Mouse (Mus musculus): ENCODE measurements around the gene Exo5. TPM values are rescaled to one million over a fixed set of nuclear protein-coding genes. Genes with fewer than 3 reads are reported as not detected.

Gene Exo5
- total and polyA plus RNA-seq, 2 experiments from 2014 or later: 15.6 to 18.7 TPM

DNA sequence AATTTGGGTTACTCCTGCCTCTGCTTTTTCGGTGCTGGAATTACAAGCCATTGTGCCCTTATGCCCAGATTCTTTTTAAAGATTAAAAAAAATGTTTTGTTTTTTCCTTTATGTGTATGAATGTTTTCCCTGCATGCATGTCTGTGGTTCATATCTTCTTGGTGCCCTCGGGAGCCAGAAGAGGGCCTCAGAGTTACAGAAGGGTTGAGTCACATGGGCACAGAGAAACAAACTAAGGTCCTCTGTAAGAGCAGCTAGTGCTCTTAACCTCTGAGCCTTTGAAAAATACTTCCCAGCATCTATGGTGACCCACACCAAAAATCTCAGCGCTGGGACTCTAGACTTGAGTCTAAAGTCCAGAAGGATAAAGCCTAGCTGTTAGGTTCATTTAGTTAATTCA lies 569 bp upstream of the Exo5 start:
- DNase-seq (peak; percentile 60), ATAC-seq (peak; percentile 60)
- peak; percentile 36; the same call in 1 of the 2 replicates for TF ChIP-seq CTCF (IDR thresholded peaks at IDR 0.05; ENCODE audit: low read depth)
- Histone ChIP-seq H3K27me3 (ENCODE audit: insufficient read depth, low read length) (no peaks in the 10 kb centered on the region), H3K27ac (ENCODE audit: low read depth, low read length) (peak overlapping the region; percentile 94), H3K9me3 (ENCODE audit: low read length) (peaks cover 17% of the 10 kb centered on the region; the same call in 1 of the 2 replicates), H3K4me3 (ENCODE audit: low read depth, low read length) (peak overlapping the region; percentile 61), H3K4me1 (ENCODE audit: insufficient read depth) (no peaks in the 10 kb centered on the region), H3K36me3 (ENCODE audit: insufficient read depth) (peaks cover 19% of the 10 kb centered on the region), H3K9ac (peak overlapping the region; percentile 87), H3K4me2 (ENCODE audit: low read depth) (peak overlapping the region; percentile 76)
- WGBS: 19% methylated on average over 3 of the region's 3 CpGs

DNA sequence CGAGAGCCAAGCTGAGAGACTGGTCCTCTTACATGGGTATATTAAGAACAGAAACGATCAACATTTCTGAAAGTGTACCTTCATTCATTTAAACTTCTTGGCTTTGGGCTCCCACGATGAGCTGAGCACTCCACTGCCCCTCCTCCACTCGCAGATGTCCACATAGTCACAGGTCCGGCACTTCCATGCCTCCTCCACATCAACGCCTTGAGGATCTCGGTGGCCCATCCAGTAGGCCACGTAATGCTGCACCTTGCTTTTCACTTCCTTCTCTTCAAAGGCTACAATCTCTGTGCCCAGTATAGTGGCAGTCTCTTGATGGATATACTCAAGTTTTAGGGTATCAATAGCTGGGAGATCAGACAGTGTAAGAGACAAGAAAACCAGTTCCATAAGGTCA lies 3.4 kb downstream of the Exo5 start:
- Histone ChIP-seq H3K4me3 (ENCODE audit: low read depth, low read length) (no peak overlapping the region), H3K4me1 (ENCODE audit: insufficient read depth) (no peaks in the 10 kb centered on the region), H3K36me3 (ENCODE audit: insufficient read depth) (peaks cover 27% of the 10 kb centered on the region), H3K4me2 (ENCODE audit: low read depth) (no peak overlapping the region), H3K9ac (no peak overlapping the region), H3K27ac (ENCODE audit: low read depth, low read length) (no peak overlapping the region), H3K9me3 (ENCODE audit: low read length) (peaks cover 23% of the 10 kb centered on the region; the same call in 1 of the 2 replicates), H3K27me3 (ENCODE audit: insufficient read depth, low read length) (no peaks in the 10 kb centered on the region)
- ATAC-seq: no peak
- 97% methylated on average over 8 of the region's 8 CpGs for WGBS
- no peak for DNase-seq
- TF ChIP-seq CTCF (IDR thresholded peaks at IDR 0.05; ENCODE audit: low read depth): no peak

DNA sequence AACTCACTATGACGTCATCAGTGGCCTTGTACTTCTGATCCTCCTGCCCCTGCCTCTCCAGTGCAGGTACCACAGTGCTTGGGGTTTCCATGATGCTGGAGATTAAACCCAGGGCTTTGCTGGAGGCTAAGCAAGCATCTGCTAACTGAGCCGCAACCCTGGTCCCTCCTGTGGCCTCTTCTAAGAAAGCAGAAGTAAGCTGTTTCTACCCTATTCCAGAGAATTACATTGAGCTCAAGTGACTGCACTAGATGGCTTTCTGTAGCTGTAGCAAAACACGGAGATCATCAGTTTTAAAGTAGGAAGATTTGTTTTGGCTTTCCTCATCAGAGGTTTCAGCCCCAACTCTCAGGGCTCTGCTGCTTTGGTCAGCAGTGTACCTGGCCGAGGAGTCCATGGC lies 10.3 kb downstream of the Exo5 start:
- Histone ChIP-seq H3K27ac (ENCODE audit: low read depth, low read length) (no peak overlapping the region), H3K27me3 (ENCODE audit: insufficient read depth, low read length) (no peaks in the 10 kb centered on the region), H3K4me2 (ENCODE audit: low read depth) (no peak overlapping the region), H3K36me3 (ENCODE audit: insufficient read depth) (no peaks in the 10 kb centered on the region), H3K9ac (no peak overlapping the region), H3K4me1 (ENCODE audit: insufficient read depth) (no peaks in the 10 kb centered on the region), H3K4me3 (ENCODE audit: low read depth, low read length) (no peak overlapping the region), H3K9me3 (ENCODE audit: low read length) (no peaks in the 10 kb centered on the region)
- 71% methylated on average over 4 of the region's 4 CpGs for WGBS
- ATAC-seq (no peak), DNase-seq (no peak)
- TF ChIP-seq CTCF (IDR thresholded peaks at IDR 0.05; ENCODE audit: low read depth): no peak

DNA sequence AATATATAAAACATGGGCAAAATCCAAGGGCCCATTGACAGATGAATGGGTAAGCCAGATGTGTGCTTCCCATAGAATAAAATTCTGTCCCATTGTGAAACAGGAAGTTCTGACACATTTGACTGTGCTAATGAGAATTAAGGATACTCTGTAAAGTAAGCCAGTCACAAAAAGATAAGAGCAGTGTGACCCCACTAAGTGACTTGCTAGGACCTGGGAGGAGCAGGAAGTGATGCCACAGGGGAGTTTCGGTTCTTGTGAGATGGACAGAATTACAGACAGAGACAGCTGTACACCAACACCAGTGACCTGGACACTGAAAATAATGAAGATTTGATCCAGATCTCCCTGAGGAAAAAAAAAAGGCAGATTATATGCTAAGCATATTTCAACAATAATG lies 11.0 kb downstream of the Exo5 start:
- no peaks in the 10 kb centered on the region for H3K9me3 ChIP-seq (ENCODE audit: low read length)
- 78% methylated on average over 1 of the region's 1 CpGs for WGBS
- no peak overlapping the region for H3K27ac ChIP-seq (ENCODE audit: low read depth, low read length)
- TF ChIP-seq CTCF (IDR thresholded peaks at IDR 0.05; ENCODE audit: low read depth): no peak
- no peak overlapping the region for H3K4me3 ChIP-seq (ENCODE audit: low read depth, low read length)
- DNase-seq (no peak), ATAC-seq (no peak)
- no peaks in the 10 kb centered on the region for H3K4me1 ChIP-seq (ENCODE audit: insufficient read depth)
- H3K36me3 ChIP-seq (ENCODE audit: insufficient read depth): no peaks in the 10 kb centered on the region
- H3K4me2 ChIP-seq (ENCODE audit: low read depth): no peak overlapping the region
- H3K27me3 ChIP-seq (ENCODE audit: insufficient read depth, low read length): no peaks in the 10 kb centered on the region
- H3K9ac ChIP-seq: no peak overlapping the region

DNA sequence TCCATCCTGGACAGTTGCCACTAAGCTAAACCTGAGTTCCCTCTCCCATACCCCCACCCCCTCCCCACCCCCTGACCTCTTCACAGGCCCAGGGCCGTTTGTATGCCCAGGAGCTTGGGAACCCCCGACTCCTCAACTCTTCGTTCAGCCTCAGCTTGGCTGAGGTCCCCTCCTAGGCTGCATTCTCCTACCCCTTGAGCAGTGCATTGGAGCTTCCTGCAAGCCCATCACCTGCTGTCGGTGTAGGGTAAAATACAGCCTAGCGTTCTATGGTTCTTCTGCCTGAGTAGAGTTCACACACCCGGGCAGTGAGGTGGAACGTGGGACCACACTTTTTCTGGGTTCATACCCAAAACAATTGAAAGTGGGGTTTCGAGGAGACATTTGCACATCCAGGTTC lies 11.4 kb downstream of the Exo5 start:
- no peak overlapping the region for H3K4me2 ChIP-seq (ENCODE audit: low read depth)
- no peak for TF ChIP-seq CTCF (IDR thresholded peaks at IDR 0.05; ENCODE audit: low read depth)
- no peaks in the 10 kb centered on the region for H3K27me3 ChIP-seq (ENCODE audit: insufficient read depth, low read length)
- no peaks in the 10 kb centered on the region for H3K4me1 ChIP-seq (ENCODE audit: insufficient read depth)
- no peak for DNase-seq
- ATAC-seq: no peak
- no peaks in the 10 kb centered on the region for H3K36me3 ChIP-seq (ENCODE audit: insufficient read depth)
- 72% methylated on average over 8 of the region's 8 CpGs for WGBS
- H3K27ac ChIP-seq (ENCODE audit: low read depth, low read length): no peak overlapping the region
- no peaks in the 10 kb centered on the region for H3K9me3 ChIP-seq (ENCODE audit: low read length)
- no peak overlapping the region for H3K9ac ChIP-seq
- H3K4me3 ChIP-seq (ENCODE audit: low read depth, low read length): no peak overlapping the region

DNA sequence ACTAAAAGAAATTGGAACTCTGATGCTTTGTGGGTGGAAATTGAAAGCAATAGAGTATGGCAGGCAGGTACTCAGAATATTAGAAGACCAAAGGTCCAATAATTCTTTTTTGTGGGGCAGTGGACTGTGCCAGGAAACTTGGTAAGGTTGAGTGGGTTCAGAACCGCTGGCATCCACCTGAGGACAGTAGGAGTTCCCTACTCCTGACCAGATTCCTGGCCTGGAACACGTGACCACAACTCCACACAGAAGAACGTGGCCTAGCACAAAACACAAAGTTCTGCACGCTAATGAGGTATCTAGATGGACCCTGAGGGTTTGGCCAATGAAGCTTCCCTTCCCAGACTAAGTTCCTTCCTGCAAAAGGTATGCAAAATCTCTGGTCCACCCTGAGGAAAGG lies 12.0 kb downstream of the Exo5 start:
- Histone ChIP-seq H3K27me3 (ENCODE audit: insufficient read depth, low read length) (no peaks in the 10 kb centered on the region), H3K9me3 (ENCODE audit: low read length) (no peaks in the 10 kb centered on the region), H3K4me1 (ENCODE audit: insufficient read depth) (no peaks in the 10 kb centered on the region), H3K4me3 (ENCODE audit: low read depth, low read length) (no peak overlapping the region), H3K36me3 (ENCODE audit: insufficient read depth) (no peaks in the 10 kb centered on the region), H3K4me2 (ENCODE audit: low read depth) (no peak overlapping the region), H3K9ac (no peak overlapping the region), H3K27ac (ENCODE audit: low read depth, low read length) (no peak overlapping the region)
- 45% methylated on average over 4 of the region's 4 CpGs for WGBS
- no peak for DNase-seq
- no peak for TF ChIP-seq CTCF (IDR thresholded peaks at IDR 0.05; ENCODE audit: low read depth)
- ATAC-seq: no peak

DNA sequence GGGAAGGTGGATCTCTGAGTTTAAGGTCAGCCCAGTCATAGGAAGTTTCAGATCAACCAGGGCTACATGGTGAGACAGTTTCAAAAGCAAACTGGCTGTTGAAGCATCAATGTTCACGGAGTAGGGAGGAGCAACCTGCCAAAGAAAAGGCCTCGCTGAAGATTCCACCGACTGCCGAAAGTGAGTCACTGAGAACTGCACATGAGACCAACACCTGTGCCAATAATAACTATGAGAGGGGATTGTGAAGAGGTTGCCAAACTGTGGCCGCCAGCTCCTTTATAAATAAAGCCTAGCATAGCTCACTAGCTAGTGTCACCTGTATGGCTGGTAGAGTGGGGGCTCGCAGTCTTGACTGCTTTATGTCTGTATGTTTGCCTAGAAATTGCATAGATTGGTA lies 13.7 kb downstream of the Exo5 start:
- Histone ChIP-seq H3K4me2 (ENCODE audit: low read depth) (no peak overlapping the region), H3K36me3 (ENCODE audit: insufficient read depth) (no peaks in the 10 kb centered on the region), H3K9me3 (ENCODE audit: low read length) (no peaks in the 10 kb centered on the region), H3K4me1 (ENCODE audit: insufficient read depth) (no peaks in the 10 kb centered on the region), H3K27ac (ENCODE audit: low read depth, low read length) (no peak overlapping the region), H3K27me3 (ENCODE audit: insufficient read depth, low read length) (no peaks in the 10 kb centered on the region), H3K4me3 (ENCODE audit: low read depth, low read length) (no peak overlapping the region), H3K9ac (no peak overlapping the region)
- no peak for TF ChIP-seq CTCF (IDR thresholded peaks at IDR 0.05; ENCODE audit: low read depth)
- 83% methylated on average over 6 of the region's 6 CpGs for WGBS
- DNase-seq (no peak), ATAC-seq (no peak)

Data from forebrain, postnatal 0 days (tissue).